Mouse (Mus musculus) cerebellum, adult 2 months (tissue): Measurements from ENCODE around the gene 4933400A11Rik.

Experiments
- CTCF ChIP-seq: fragments of 200-500 bp; IDR thresholded peaks from 2 replicates; pipeline ENCODE4 v1.5.1; 2011; ENCODE audit warnings: low read depth, mild to moderate bottlenecking, control low read depth, low read length, moderate library complexity, borderline replicate concordance; ENCODE audit not compliant: insufficient read depth
- POLR2A ChIP-seq: fragments of 200-500 bp; IDR thresholded peaks from 2 replicates; pipeline ENCODE4 v1.6.1; 2011; ENCODE audit warnings: low read length, control low read depth, borderline replicate concordance; ENCODE audit not compliant: insufficient read depth

DNA sequence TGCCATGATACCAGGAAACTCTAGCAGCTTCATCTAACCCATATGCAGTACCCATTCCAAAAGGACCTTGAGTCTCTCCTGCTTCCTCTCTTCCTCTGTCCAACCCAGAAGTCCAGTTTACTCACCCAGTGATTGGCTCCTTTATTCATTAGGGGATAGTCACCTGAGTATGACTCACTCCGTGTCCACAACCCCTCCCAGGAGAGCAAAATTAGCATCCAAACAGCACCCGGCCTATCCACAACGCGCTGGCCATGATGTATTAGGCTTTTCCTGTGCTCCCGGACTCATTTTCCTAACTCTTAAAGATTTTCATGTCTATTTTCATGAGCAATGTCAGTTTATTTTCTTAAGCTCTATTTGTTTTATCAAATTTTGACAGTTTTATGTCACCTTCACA lies 10.3 kb upstream of the 4933400A11Rik start:
- TF ChIP-seq CTCF (no peak), POLR2A (no peak)
